In genomic region chr15:79192885-79193845, GRCm38 (mm10) we compare ENCODE assay signal across 8 mouse cellular contexts. TPM values are rescaled to one million over a fixed set of nuclear protein-coding genes. Genes with fewer than 3 reads are reported as not detected.
DNase-seq lines count a peak whose midpoint lies in the region; ATAC-seq and TF ChIP-seq lines count a peak whose summit lies in the region.

No protein-coding gene starts in this region.

- peak; percentile 47; the same call in 1 of the 2 replicates for ATAC-seq in kidney, embryonic 16.5 days (ENCODE audit: low FRiP score, low TSS enrichment)
- peak; percentile 61 for ATAC-seq in embryonic facial prominence, embryonic 11.5 days (replicated peaks; ENCODE audit: insufficient number of reproducible peaks, low FRiP score, low TSS enrichment, low read depth)
- ATAC-seq in midbrain, postnatal 0 days (ENCODE audit: low FRiP score), result peak; percentile 86

- H3K4me2 ChIP-seq in kidney, embryonic 16.5 days (replicated peaks; ENCODE audit: low read depth, low read length), result peak overlapping the region; percentile 18; the same call in 1 of the 2 replicates
- no peak overlapping the region; the same call in 1 of the 2 replicates for H3K4me2 ChIP-seq in embryonic facial prominence, embryonic 11.5 days (ENCODE audit: low read depth, low read length)
- 0 out of 2 replicates have a peak overlapping the region, but pooled peaks have one; percentile 20 for H3K4me2 ChIP-seq in midbrain, postnatal 0 days (ENCODE audit: low read depth, low read length, poor library complexity, severe bottlenecking)

- H3K27ac ChIP-seq in kidney, embryonic 16.5 days (ENCODE audit: low read length), result peak overlapping the region; percentile 37
- H3K27ac ChIP-seq in embryonic facial prominence, embryonic 11.5 days (replicated peaks; ENCODE audit: low read depth, low read length), result peak overlapping the region; percentile 67
- peak overlapping the region; percentile 80 for H3K27ac ChIP-seq in midbrain, postnatal 0 days (ENCODE audit: low read depth, low read length)

- H3K4me1 ChIP-seq in kidney, embryonic 16.5 days (ENCODE audit: insufficient read depth, low read length), result 0 out of 2 replicates have a peak, but pooled peaks cover 10% of the 10 kb centered on the region
- H3K4me1 ChIP-seq in embryonic facial prominence, embryonic 11.5 days (ENCODE audit: control insufficient read depth, insufficient read depth, low read length), result peaks cover 3% of the 10 kb centered on the region
- peaks cover 9% of the 10 kb centered on the region; the same call in 1 of the 2 replicates for H3K4me1 ChIP-seq in midbrain, postnatal 0 days (ENCODE audit: insufficient read depth, low read length)

- H3K4me3 ChIP-seq in kidney, embryonic 16.5 days (ENCODE audit: low read length), result no peak overlapping the region
- no peak overlapping the region for H3K4me3 ChIP-seq in embryonic facial prominence, embryonic 11.5 days (ENCODE audit: low read depth, low read length)
- no peak overlapping the region for H3K4me3 ChIP-seq in midbrain, postnatal 0 days (ENCODE audit: low read depth, low read length)

- 41% methylated on average over 27 of the region's 27 CpGs for WGBS in kidney, embryonic 16.5 days
- 20% methylated on average over 27 of the region's 27 CpGs for WGBS in embryonic facial prominence, embryonic 11.5 days
- 13% methylated on average over 27 of the region's 27 CpGs for WGBS in midbrain, postnatal 0 days

- intact Hi-C loops in heart, postnatal 10 days (cut with DNase I), result no loop called here
- intact Hi-C loops in left cerebral cortex, postnatal 25 days (cut with DNase I), result no loop called here

- H3K9me3 ChIP-seq in kidney, embryonic 16.5 days (ENCODE audit: low read length), result peaks cover 4% of the 10 kb centered on the region; the same call in 1 of the 2 replicates
- H3K9me3 ChIP-seq in embryonic facial prominence, embryonic 11.5 days (replicated peaks; ENCODE audit: control insufficient read depth, low read length), result no peaks in the 10 kb centered on the region
- no peaks in the 10 kb centered on the region for H3K9me3 ChIP-seq in midbrain, postnatal 0 days (ENCODE audit: low read length)

- H3K9ac ChIP-seq in kidney, embryonic 16.5 days (replicated peaks; ENCODE audit: low read length), result no peak overlapping the region
- peak overlapping the region; percentile 57 for H3K9ac ChIP-seq in embryonic facial prominence, embryonic 11.5 days (replicated peaks; ENCODE audit: low read length)
- H3K9ac ChIP-seq in midbrain, postnatal 0 days (replicated peaks; ENCODE audit: low read length, poor library complexity, severe bottlenecking), result peak overlapping the region; percentile 50

- TF ChIP-seq CTCF in midbrain, postnatal 0 days (IDR thresholded peaks at IDR 0.05), result no peak

- no peaks in the 10 kb centered on the region for H3K27me3 ChIP-seq in kidney, embryonic 16.5 days (ENCODE audit: insufficient read depth, low read length)
- H3K27me3 ChIP-seq in embryonic facial prominence, embryonic 11.5 days (ENCODE audit: control insufficient read depth, insufficient read depth, low read length), result no peaks in the 10 kb centered on the region
- H3K27me3 ChIP-seq in midbrain, postnatal 0 days (ENCODE audit: insufficient read depth, low read length), result no peaks in the 10 kb centered on the region

- DNase-seq in kidney, postnatal 36 days, result no peak
- DNase-seq in embryonic facial prominence, embryonic 11.5 days (ENCODE audit: low spot score), result peak; percentile 54
- peak; percentile 54 to 57 for DNase-seq in heart, postnatal 10 days
- DNase-seq in left cerebral cortex, postnatal 25 days (ENCODE audit: low spot score in 2 of 2), result peak; percentile 27 to 53
- peak; percentile 83 for DNase-seq in midbrain, postnatal 0 days (ENCODE audit: low spot score)
- DNase-seq in T-cell, adult 2 months (ENCODE audit: low spot score), result no peak
- DNase-seq in B cell, adult 2 months, result no peak

- no peaks in the 10 kb centered on the region for H3K36me3 ChIP-seq in kidney, embryonic 16.5 days (ENCODE audit: insufficient read depth, low read length)
- no peaks in the 10 kb centered on the region for H3K36me3 ChIP-seq in embryonic facial prominence, embryonic 11.5 days (replicated peaks; ENCODE audit: control insufficient read depth, insufficient read depth, low read depth, low read length)
- H3K36me3 ChIP-seq in midbrain, postnatal 0 days (ENCODE audit: insufficient read depth, low read length), result no peaks in the 10 kb centered on the region

RNA-seq across cellular contexts. Expression of gene Sox10, which starts 28.1 kb away (rescaled TPM):
- 0.51 and 0.56 TPM in 2 replicates for polyA plus RNA-seq in kidney, embryonic 16.5 days (2015; fragmentation: Nextera tagmentation; extraction: Ambion mirVana)
- 11.6 and 12.2 TPM in 2 replicates for polyA plus RNA-seq in embryonic facial prominence, embryonic 11.5 days (2014; fragmentation: Nextera tagmentation; extraction: Ambion mirVana)
- total RNA-seq in heart, postnatal 10 days (2021), result 1 to 10 TPM; 1.6 to 2.4 TPM
- 10 to 100 TPM; 24.5 to 25.4 TPM for total RNA-seq in left cerebral cortex, postnatal 25 days (2021)
- total RNA-seq in midbrain, postnatal 0 days (2014; rRNA removed), result 19.2 and 21.1 TPM in 2 replicates
- 6.8 and 8.9 TPM in 2 replicates for polyA plus RNA-seq in midbrain, postnatal 0 days (2015; fragmentation: Nextera tagmentation; extraction: Ambion mirVana)

RNA-seq across cellular contexts. Expression of gene Pick1, which starts 35.8 kb away (rescaled TPM):
- 56.9 and 57.8 TPM in 2 replicates for polyA plus RNA-seq in kidney, embryonic 16.5 days (2015; fragmentation: Nextera tagmentation; extraction: Ambion mirVana)
- 17.2 and 18.0 TPM in 2 replicates for polyA plus RNA-seq in embryonic facial prominence, embryonic 11.5 days (2014; fragmentation: Nextera tagmentation; extraction: Ambion mirVana)
- total RNA-seq in heart, postnatal 10 days (2021), result 10 to 100 TPM; 25.1 to 25.8 TPM
- total RNA-seq in left cerebral cortex, postnatal 25 days (2021), result 10 to 100 TPM; 49.9 to 54.6 TPM
- 65.8 and 81.1 TPM in 2 replicates for total RNA-seq in midbrain, postnatal 0 days (2014; rRNA removed)
- polyA plus RNA-seq in midbrain, postnatal 0 days (2015; fragmentation: Nextera tagmentation; extraction: Ambion mirVana), result 78.1 and 84.2 TPM in 2 replicates

RNA-seq across cellular contexts. Expression of gene Gm49486, which starts 36.0 kb away (rescaled TPM):
- 0.55 and 0.72 TPM in 2 replicates for polyA plus RNA-seq in kidney, embryonic 16.5 days (2015; fragmentation: Nextera tagmentation; extraction: Ambion mirVana)
- 0.32 and 0.41 TPM in 2 replicates for polyA plus RNA-seq in embryonic facial prominence, embryonic 11.5 days (2014; fragmentation: Nextera tagmentation; extraction: Ambion mirVana)
- 1 to 10 TPM; 1.0 to 1.1 TPM for total RNA-seq in heart, postnatal 10 days (2021)
- total RNA-seq in left cerebral cortex, postnatal 25 days (2021), result under 1 TPM; 0.37 to 0.53 TPM
- total RNA-seq in midbrain, postnatal 0 days (2014; rRNA removed), result 1.8 and 3.7 TPM in 2 replicates
- 1.1 and 2.0 TPM in 2 replicates for polyA plus RNA-seq in midbrain, postnatal 0 days (2015; fragmentation: Nextera tagmentation; extraction: Ambion mirVana)

RNA-seq across cellular contexts. Expression of gene 1700088E04Rik, which starts 52.1 kb away (rescaled TPM):
- 10.1 and 11.9 TPM in 2 replicates for polyA plus RNA-seq in kidney, embryonic 16.5 days (2015; fragmentation: Nextera tagmentation; extraction: Ambion mirVana)
- polyA plus RNA-seq in embryonic facial prominence, embryonic 11.5 days (2014; fragmentation: Nextera tagmentation; extraction: Ambion mirVana), result 6.8 and 7.9 TPM in 2 replicates
- 1 to 10 TPM; 1.8 to 2.3 TPM for total RNA-seq in heart, postnatal 10 days (2021)
- total RNA-seq in left cerebral cortex, postnatal 25 days (2021), result 10 to 100 TPM; 11.7 to 12.2 TPM
- total RNA-seq in midbrain, postnatal 0 days (2014; rRNA removed), result 9.5 and 11.7 TPM in 2 replicates
- polyA plus RNA-seq in midbrain, postnatal 0 days (2015; fragmentation: Nextera tagmentation; extraction: Ambion mirVana), result 15.9 and 21.6 TPM in 2 replicates

RNA-seq across cellular contexts. Expression of gene Polr2f, which starts 52.4 kb away (rescaled TPM):
- polyA plus RNA-seq in kidney, embryonic 16.5 days (2015; fragmentation: Nextera tagmentation; extraction: Ambion mirVana), result 264 and 294 TPM in 2 replicates
- 388 and 414 TPM in 2 replicates for polyA plus RNA-seq in embryonic facial prominence, embryonic 11.5 days (2014; fragmentation: Nextera tagmentation; extraction: Ambion mirVana)
- total RNA-seq in heart, postnatal 10 days (2021), result 100 to 1,000 TPM; 118 to 130 TPM
- 100 to 1,000 TPM in 1 of 2 experiments, 10 to 100 TPM in 1; 98.4 to 106 TPM for total RNA-seq in left cerebral cortex, postnatal 25 days (2021)
- 59.7 and 67.5 TPM in 2 replicates for total RNA-seq in midbrain, postnatal 0 days (2014; rRNA removed)
- polyA plus RNA-seq in midbrain, postnatal 0 days (2015; fragmentation: Nextera tagmentation; extraction: Ambion mirVana), result 341 and 344 TPM in 2 replicates

Comparison
In these comparisons a context has a peak if more than half of its experiments do, and no peak if none do; other contexts are left out.
1. DNase-seq: peak in embryonic facial prominence, embryonic 11.5 days (single experiment), heart, postnatal 10 days (2 of 2), left cerebral cortex, postnatal 25 days (2 of 2) and midbrain, postnatal 0 days (single experiment); none in kidney, postnatal 36 days (0 of 2), T-cell, adult 2 months (single experiment) and B cell, adult 2 months (0 of 2).
2. Peak in every context shown above with its lines, with median percentiles within 50 percentile points of each other: ATAC-seq and H3K27ac ChIP-seq.